Mouse (Mus musculus) testis, adult 2 months (tissue): Measurements from ENCODE around the gene Cdon.

Source experiments
- CTCF ChIP-seq: fragments of 200-500 bp; IDR thresholded peaks from 2 replicates; pipeline ENCODE4 v1.5.1; 2012; ENCODE audit warnings: low read depth, mild to moderate bottlenecking, inconsistent platforms, low read length, moderate library complexity; ENCODE audit not compliant: control insufficient read depth, insufficient read depth, insufficient replicate concordance
- POLR2A ChIP-seq: fragments of 200-500 bp; IDR thresholded peaks from 2 replicates; pipeline ENCODE4 v1.6.1; 2012; ENCODE audit warnings: low read depth, mild to moderate bottlenecking, inconsistent platforms, low read length, moderate library complexity; ENCODE audit not compliant: control insufficient read depth

GRCm38 (mm10) chr9:35518169-35518568, 97.2 kb downstream of the Cdon start, which contains the start of gene Gm1113:
- TF ChIP-seq CTCF = no peak
- TF ChIP-seq POLR2A = no peak
